Mouse (Mus musculus) bone marrow, adult 2 months (tissue): ENCODE data around the gene Olfr312.

ENCODE experiments used
- CTCF ChIP-seq: fragments of 200-500 bp; IDR thresholded peaks from 2 replicates; pipeline ENCODE4 v1.5.1; 2011; ENCODE audit warnings: low read length, control low read depth; ENCODE audit not compliant: control insufficient read depth, insufficient read depth
- POLR2A ChIP-seq: fragments of 200-500 bp; IDR thresholded peaks from 2 replicates; pipeline ENCODE4 v1.6.1; 2011; ENCODE audit warnings: low read depth, mild to moderate bottlenecking, control low read depth, low read length, borderline replicate concordance; ENCODE audit not compliant: control insufficient read depth

GRCm38 (mm10) chr11:58803871-58804270 lies 25.2 kb upstream of the Olfr312 start:
- TF ChIP-seq POLR2A (no peak), CTCF (no peak)
